Mouse (Mus musculus) olfactory bulb, adult 2 months (tissue): Measurements from ENCODE around the gene Mypop.

ENCODE experiments used
- CTCF ChIP-seq: fragments of 200-500 bp; IDR thresholded peaks from 2 replicates; pipeline ENCODE4 v1.5.1; 2012; ENCODE audit warnings: low read depth, mild to moderate bottlenecking, low read length, moderate library complexity; ENCODE audit not compliant: insufficient read depth
- POLR2A ChIP-seq: fragments of 200-500 bp; IDR thresholded peaks from 2 replicates; pipeline ENCODE4 v1.6.1; 2012; ENCODE audit warnings: mild to moderate bottlenecking, low read depth, low read length, moderate library complexity; ENCODE audit not compliant: insufficient read depth

GRCm38 (mm10) chr7:18989995-18990394 lies 1.1 kb upstream of the Mypop start:
- TF ChIP-seq CTCF = no peak
- TF ChIP-seq POLR2A = no peak
